Mouse (Mus musculus): ENCODE measurements around the gene Pitpnc1. TPM values are rescaled to one million over a fixed set of nuclear protein-coding genes. Genes with fewer than 3 reads are reported as not detected.

Gene Pitpnc1
- polyA plus RNA-seq, 1 experiment from 2014 or later = 5.0 TPM

GRCm38 (mm10) chr11:107443121-107444095 is 27.1 kb downstream of the Pitpnc1 start:
- Histone ChIP-seq H3K4me2 (replicated peaks; ENCODE audit: low read depth) (no peak overlapping the region), H3K4me3 (ENCODE audit: low read depth, low read length) (no peak overlapping the region), H3K9ac (ENCODE audit: low read length) (no peak overlapping the region), H3K27ac (replicated peaks) (no peak overlapping the region), H3K9me3 (ENCODE audit: control insufficient read depth, low read length) (no peaks in the 10 kb centered on the region), H3K4me1 (replicated peaks; ENCODE audit: control insufficient read depth, insufficient read depth) (no peaks in the 10 kb centered on the region; the same call in 1 of the 2 replicates), H3K27me3 (ENCODE audit: control insufficient read depth, insufficient read depth, low read length) (no peaks in the 10 kb centered on the region), H3K36me3 (ENCODE audit: control insufficient read depth, insufficient read depth, low read length) (no peaks in the 10 kb centered on the region)
- WGBS = 80% methylated on average over 12 of the region's 12 CpGs
- no peak for TF ChIP-seq EP300 (optimal IDR thresholded peaks at IDR 0.05)
- TF ChIP-seq CTCF (IDR thresholded peaks at IDR 0.05; ENCODE audit: low read depth) = no peak
- DNase-seq (ENCODE audit: low spot score) (no peak), ATAC-seq (ENCODE audit: low FRiP score, low TSS enrichment) (no peak)

GRCm38 (mm10) chr11:107441050-107441449 is 29.4 kb downstream of the Pitpnc1 start:
- H3K9me3 ChIP-seq (ENCODE audit: control insufficient read depth, low read length) = no peaks in the 10 kb centered on the region
- H3K4me3 ChIP-seq (ENCODE audit: low read depth, low read length) = no peak overlapping the region
- no peak overlapping the region for H3K9ac ChIP-seq (ENCODE audit: low read length)
- H3K27me3 ChIP-seq (ENCODE audit: control insufficient read depth, insufficient read depth, low read length) = no peaks in the 10 kb centered on the region
- no peaks in the 10 kb centered on the region for H3K36me3 ChIP-seq (ENCODE audit: control insufficient read depth, insufficient read depth, low read length)
- no peaks in the 10 kb centered on the region for H3K4me1 ChIP-seq (replicated peaks; ENCODE audit: control insufficient read depth, insufficient read depth)
- no peak overlapping the region for H3K4me2 ChIP-seq (replicated peaks; ENCODE audit: low read depth)
- WGBS = 67% methylated on average over 3 of the region's 3 CpGs
- DNase-seq (ENCODE audit: low spot score) (no peak), ATAC-seq (ENCODE audit: low FRiP score, low TSS enrichment) (no peak)
- TF ChIP-seq CTCF (IDR thresholded peaks at IDR 0.05; ENCODE audit: low read depth) (no peak), EP300 (optimal IDR thresholded peaks at IDR 0.05) (no peak)
- no peak overlapping the region for H3K27ac ChIP-seq (replicated peaks)

GRCm38 (mm10) chr11:107438140-107438539 is 32.4 kb downstream of the Pitpnc1 start:
- Histone ChIP-seq H3K4me3 (ENCODE audit: low read depth, low read length) (no peak overlapping the region), H3K4me1 (replicated peaks; ENCODE audit: control insufficient read depth, insufficient read depth) (no peaks in the 10 kb centered on the region), H3K9me3 (ENCODE audit: control insufficient read depth, low read length) (no peaks in the 10 kb centered on the region), H3K27me3 (ENCODE audit: control insufficient read depth, insufficient read depth, low read length) (no peaks in the 10 kb centered on the region), H3K27ac (replicated peaks) (no peak overlapping the region), H3K4me2 (replicated peaks; ENCODE audit: low read depth) (no peak overlapping the region), H3K36me3 (ENCODE audit: control insufficient read depth, insufficient read depth, low read length) (no peaks in the 10 kb centered on the region), H3K9ac (ENCODE audit: low read length) (no peak overlapping the region)
- 75% methylated on average over 3 of the region's 3 CpGs for WGBS
- TF ChIP-seq CTCF (IDR thresholded peaks at IDR 0.05; ENCODE audit: low read depth) (no peak), EP300 (optimal IDR thresholded peaks at IDR 0.05) (no peak)
- DNase-seq (ENCODE audit: low spot score) (no peak), ATAC-seq (ENCODE audit: low FRiP score, low TSS enrichment) (no peak)

- no peak overlapping the region for H3K4me2 ChIP-seq (replicated peaks; ENCODE audit: low read depth)
- no peaks in the 10 kb centered on the region for H3K36me3 ChIP-seq (ENCODE audit: control insufficient read depth, insufficient read depth, low read length)
- ATAC-seq (ENCODE audit: low FRiP score, low TSS enrichment) (no peak), DNase-seq (ENCODE audit: low spot score) (no peak)
- no peak overlapping the region for H3K27ac ChIP-seq (replicated peaks)
- H3K4me1 ChIP-seq (replicated peaks; ENCODE audit: control insufficient read depth, insufficient read depth) = no peaks in the 10 kb centered on the region
- H3K27me3 ChIP-seq (ENCODE audit: control insufficient read depth, insufficient read depth, low read length) = no peaks in the 10 kb centered on the region
- 69% methylated on average over 4 of the region's 4 CpGs for WGBS
- H3K9ac ChIP-seq (ENCODE audit: low read length) = no peak overlapping the region
- no peak overlapping the region for H3K4me3 ChIP-seq (ENCODE audit: low read depth, low read length)
- no peaks in the 10 kb centered on the region for H3K9me3 ChIP-seq (ENCODE audit: control insufficient read depth, low read length)
- TF ChIP-seq EP300 (optimal IDR thresholded peaks at IDR 0.05) = no peak
- no peak for TF ChIP-seq CTCF (IDR thresholded peaks at IDR 0.05; ENCODE audit: low read depth)
These were observed 32.8 kb downstream of the Pitpnc1 start for GRCm38 (mm10) chr11:107437723-107438122.

- Histone ChIP-seq H3K36me3 (ENCODE audit: control insufficient read depth, insufficient read depth, low read length) (no peaks in the 10 kb centered on the region), H3K27me3 (ENCODE audit: control insufficient read depth, insufficient read depth, low read length) (no peaks in the 10 kb centered on the region), H3K4me3 (ENCODE audit: low read depth, low read length) (no peak overlapping the region), H3K9ac (ENCODE audit: low read length) (no peak overlapping the region), H3K4me2 (replicated peaks; ENCODE audit: low read depth) (no peak overlapping the region), H3K27ac (replicated peaks) (no peak overlapping the region), H3K9me3 (ENCODE audit: control insufficient read depth, low read length) (no peaks in the 10 kb centered on the region), H3K4me1 (replicated peaks; ENCODE audit: control insufficient read depth, insufficient read depth) (no peaks in the 10 kb centered on the region)
- ATAC-seq (ENCODE audit: low FRiP score, low TSS enrichment) = no peak
- 90% methylated on average over 6 of the region's 6 CpGs for WGBS
- DNase-seq (ENCODE audit: low spot score) = no peak
- no peak for TF ChIP-seq EP300 (optimal IDR thresholded peaks at IDR 0.05)
- no peak for TF ChIP-seq CTCF (IDR thresholded peaks at IDR 0.05; ENCODE audit: low read depth)
These were observed 34.6 kb downstream of the Pitpnc1 start for GRCm38 (mm10) chr11:107435776-107436449.

Measured in stomach, postnatal 0 days (tissue).